Mouse (Mus musculus) NIH3T3 (cell line): ENCODE results near the gene Olfr1462.

Experiments
- DNase-seq: peaks from one replicate; pipeline ENCODE4 v3.0.0-alpha.2; 2012; ENCODE audit warnings: low read depth

Gene Olfr1462

DNA sequence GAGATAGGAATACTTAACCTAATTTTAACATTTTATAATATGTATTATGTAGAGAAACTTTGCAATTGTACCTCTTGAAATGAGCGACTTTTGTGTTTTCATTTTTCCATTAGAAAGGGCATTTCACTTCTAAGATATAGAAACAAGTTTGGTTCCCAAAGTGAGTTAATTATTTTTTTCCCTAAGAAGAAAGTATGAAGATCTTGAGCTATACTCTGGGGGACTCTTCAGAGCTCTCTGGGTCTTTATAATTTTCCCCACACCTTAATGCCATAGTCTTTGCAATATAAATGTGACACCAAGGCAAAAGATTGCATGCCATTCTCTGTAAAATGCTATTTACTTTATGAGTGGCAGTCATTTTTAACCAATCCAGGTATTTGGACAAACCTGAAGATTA, at the start of gene Olfr1462:
Olfr1462 (plus strand) TSS at position 301 of the 400 bp plus-strand sequence.
- DNase-seq, result no peak

DNA sequence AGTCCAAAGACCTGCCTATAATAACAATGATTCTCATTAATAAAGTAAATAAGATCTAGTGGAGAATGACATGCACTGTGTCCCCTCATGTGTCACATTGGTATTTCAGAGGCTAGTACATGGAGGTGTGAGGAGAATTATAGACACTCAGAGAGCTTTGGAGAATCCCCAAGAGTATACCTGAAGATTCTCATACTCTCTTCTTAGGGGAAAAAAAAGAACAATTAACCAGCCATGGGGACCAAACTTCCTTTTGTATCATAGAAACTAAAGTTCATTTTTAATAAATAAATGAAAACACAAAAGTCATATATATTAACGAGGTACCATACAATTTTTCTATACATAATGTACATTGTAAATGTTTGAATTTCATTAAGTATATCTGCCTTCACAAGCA, 36.1 kb upstream of the Olfr1462 start, which contains the start of gene Olfr1459:
Olfr1459 (minus strand) TSS at position 101 of the 400 bp plus-strand sequence.
- no peak for DNase-seq

GRCm38 (mm10) chr19:13162700-13163099, 22.8 kb upstream of the Olfr1462 start, which contains the start of gene Olfr1461:
TSS of gene Olfr1461 (plus strand) at chr19:13163000.
- no peak for DNase-seq

DNA sequence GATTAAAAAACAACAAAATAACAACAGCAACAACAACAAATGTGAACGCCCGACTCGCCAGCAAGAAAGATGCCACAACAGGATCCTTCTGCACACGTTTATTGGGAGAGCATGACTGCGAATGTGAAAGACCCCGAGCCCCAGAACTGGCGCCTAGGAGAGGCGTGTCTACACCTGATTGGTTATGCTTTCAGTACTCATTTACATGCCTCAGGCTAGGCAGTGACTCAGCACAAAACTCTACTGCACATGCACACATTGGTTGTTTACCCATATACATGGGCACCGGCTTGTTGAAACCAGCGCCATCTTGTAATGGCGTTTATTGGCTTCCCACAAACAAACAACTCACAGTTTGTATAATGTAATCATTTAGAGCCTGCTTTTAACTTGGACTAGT, 36.1 kb downstream of the Olfr1462 start:
- peak; percentile 39 for DNase-seq

- DNase-seq, result no peak
Observed at GRCm38 (mm10) chr19:13231028-13231427, 45.5 kb downstream of the Olfr1462 start, which contains the start of gene Olfr1463. TSS of gene Olfr1463 (plus strand) at chr19:13231328.
